Mouse (Mus musculus) cerebellum, adult 2 months (tissue): ENCODE measurements around the gene Pnlip. TPM values are rescaled to one million over a fixed set of nuclear protein-coding genes. Genes with fewer than 3 reads are reported as not detected.

ENCODE experiments used
- DNase-seq, 2 experiments: peaks; one replicate each; pipeline ENCODE4 v3.0.0; 2021
- H3K27ac ChIP-seq: fragments of 200-500 bp; 2 replicates; pipeline ENCODE4 v1.5.1; 2012; ENCODE audit warnings: low read length, control low read depth, inconsistent platforms; ENCODE audit not compliant: insufficient read depth
- H3K27me3 ChIP-seq: fragments of 200-500 bp; 2 replicates; pipeline ENCODE4 v1.6.1; 2012; ENCODE audit warnings: inconsistent platforms, mild to moderate bottlenecking, low read length, moderate library complexity; ENCODE audit not compliant: control insufficient read depth, insufficient read depth
- H3K4me1 ChIP-seq: fragments of 200-500 bp; 2 replicates; pipeline ENCODE4 v1.6.1; 2011; ENCODE audit warnings: low read length; ENCODE audit not compliant: control insufficient read depth, insufficient read depth
- H3K4me3 ChIP-seq: fragments of 200-500 bp; replicated peaks from 2 replicates; pipeline ENCODE3; 2011; ENCODE audit warnings: mild to moderate bottlenecking, low read depth, low read length, control low read depth; ENCODE audit not compliant: insufficient read depth
- CTCF ChIP-seq: fragments of 200-500 bp; IDR thresholded peaks from 2 replicates; pipeline ENCODE4 v1.5.1; 2011; ENCODE audit warnings: low read depth, mild to moderate bottlenecking, control low read depth, low read length, moderate library complexity, borderline replicate concordance; ENCODE audit not compliant: insufficient read depth
- POLR2A ChIP-seq: fragments of 200-500 bp; IDR thresholded peaks from 2 replicates; pipeline ENCODE4 v1.6.1; 2011; ENCODE audit warnings: low read length, control low read depth, borderline replicate concordance; ENCODE audit not compliant: insufficient read depth
- WGBS: fragments of 180-500 bp; shearing (Covaris S2); methylation state at CpG from one replicate; pipeline ENCODE4 v1.1.7; 2018; 5-methylcytosine and 5-hydroxymethylcytosine counted together
- polyA plus RNA-seq: library from polyadenylated mRNA; depleted of rRNA; stranded (reverse); fragments of >200 nt; gene quantifications from 2 replicates; pipeline ENCODE4 v1.2.3, GENCODE M21; 2012

Pnlip gene
- polyA plus RNA-seq, 1 experiment, result not detected

DNA sequence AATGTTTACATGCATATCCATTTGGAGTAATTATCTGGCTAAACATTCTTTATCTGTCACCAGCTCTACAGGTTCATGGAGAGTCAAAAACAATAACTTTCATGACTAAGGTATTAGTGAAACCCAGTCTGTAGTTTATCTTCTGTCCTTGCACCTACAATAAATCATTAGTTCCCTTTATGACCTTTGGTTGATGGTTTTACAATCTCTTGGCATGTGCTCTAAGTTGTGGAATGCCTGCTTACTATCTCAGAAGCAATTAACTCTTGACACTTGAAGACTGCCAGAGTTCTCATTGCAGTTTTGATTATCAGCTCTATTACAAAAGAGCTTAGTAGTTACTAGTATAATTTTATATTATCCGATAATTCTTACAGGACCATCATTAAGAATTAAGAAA lies 36.6 kb downstream of the Pnlip start:
- no peaks in the 10 kb centered on the region for H3K4me1 ChIP-seq
- no peak overlapping the region for H3K27ac ChIP-seq
- DNase-seq, result no peak
- no peaks in the 10 kb centered on the region for H3K27me3 ChIP-seq
- H3K4me3 ChIP-seq, result no peak overlapping the region
- WGBS, result 93% methylated on average over 1 of the region's 1 CpGs
- TF ChIP-seq CTCF (no peak), POLR2A (no peak)

DNA sequence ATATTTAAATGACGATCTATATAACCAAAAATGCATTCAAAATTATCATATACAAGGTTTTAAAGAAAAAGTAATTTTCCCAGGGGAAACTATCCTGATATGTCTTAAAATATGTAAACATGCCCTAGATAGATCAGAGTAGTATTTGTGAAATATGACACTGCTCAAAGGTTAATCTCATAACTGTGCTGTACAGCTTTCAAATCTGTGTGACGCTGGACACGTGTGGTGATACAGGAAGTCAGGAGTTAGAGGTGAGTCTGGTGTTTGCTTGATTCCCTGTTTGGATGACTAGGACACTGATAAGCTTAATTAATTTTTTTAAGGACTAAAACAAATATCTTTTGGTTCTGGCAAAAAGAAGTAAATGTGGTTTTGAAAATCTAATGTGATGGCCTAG lies 43.0 kb downstream of the Pnlip start:
- Histone ChIP-seq H3K27ac (no peak overlapping the region), H3K4me3 (no peak overlapping the region), H3K27me3 (no peaks in the 10 kb centered on the region), H3K4me1 (no peaks in the 10 kb centered on the region)
- DNase-seq, result no peak
- 95% methylated on average over 3 of the region's 3 CpGs for WGBS
- no peak for TF ChIP-seq CTCF
- TF ChIP-seq POLR2A, result no peak

DNA sequence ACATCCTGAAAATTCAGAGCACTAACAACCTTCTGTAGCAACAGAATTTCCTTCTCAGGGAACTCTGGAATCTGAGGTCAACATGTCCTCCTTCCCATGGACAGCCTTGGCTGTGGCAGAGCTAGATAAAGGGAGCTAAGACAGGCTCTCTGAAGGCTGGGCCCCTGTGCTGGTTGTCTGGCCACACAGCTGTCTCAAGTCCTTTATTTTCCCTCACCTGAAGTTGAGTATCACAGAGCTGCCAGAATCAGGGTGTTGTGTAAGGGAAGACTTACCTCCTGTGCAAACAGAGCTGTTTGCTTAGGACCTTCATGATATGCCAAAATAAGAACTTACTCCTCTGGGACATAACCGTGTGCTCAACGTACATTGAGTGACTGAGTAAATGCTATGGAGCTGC lies 43.9 kb downstream of the Pnlip start:
- Histone ChIP-seq H3K27me3 (no peaks in the 10 kb centered on the region), H3K27ac (no peak overlapping the region), H3K4me1 (no peaks in the 10 kb centered on the region), H3K4me3 (no peak overlapping the region)
- TF ChIP-seq CTCF (no peak), POLR2A (no peak)
- no peak for DNase-seq
- 89% methylated on average over 2 of the region's 2 CpGs for WGBS

DNA sequence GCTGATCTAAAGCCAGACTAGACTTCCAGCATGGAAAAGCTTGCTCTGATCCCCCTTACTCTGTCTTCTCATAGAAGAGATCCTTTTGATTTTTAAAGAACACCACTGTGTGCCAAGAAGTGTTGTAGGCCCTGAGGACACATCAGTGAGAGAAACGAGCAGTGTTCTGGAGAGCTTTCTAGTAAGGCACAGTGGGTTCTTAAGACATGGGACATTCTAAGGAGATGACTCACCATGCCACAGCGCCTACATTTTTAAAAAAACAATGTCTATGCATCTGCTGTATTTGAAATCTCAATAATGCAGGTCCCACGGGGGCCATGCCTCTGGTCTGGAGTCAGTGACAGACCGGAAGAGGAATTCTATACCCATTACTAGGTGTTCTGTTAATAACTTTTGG lies 52.3 kb downstream of the Pnlip start:
- Histone ChIP-seq H3K27me3 (no peaks in the 10 kb centered on the region), H3K4me3 (no peak overlapping the region), H3K27ac (no peak overlapping the region), H3K4me1 (no peaks in the 10 kb centered on the region)
- no peak for DNase-seq
- TF ChIP-seq POLR2A (no peak), CTCF (no peak)
- 85% methylated on average over 4 of the region's 4 CpGs for WGBS

DNA sequence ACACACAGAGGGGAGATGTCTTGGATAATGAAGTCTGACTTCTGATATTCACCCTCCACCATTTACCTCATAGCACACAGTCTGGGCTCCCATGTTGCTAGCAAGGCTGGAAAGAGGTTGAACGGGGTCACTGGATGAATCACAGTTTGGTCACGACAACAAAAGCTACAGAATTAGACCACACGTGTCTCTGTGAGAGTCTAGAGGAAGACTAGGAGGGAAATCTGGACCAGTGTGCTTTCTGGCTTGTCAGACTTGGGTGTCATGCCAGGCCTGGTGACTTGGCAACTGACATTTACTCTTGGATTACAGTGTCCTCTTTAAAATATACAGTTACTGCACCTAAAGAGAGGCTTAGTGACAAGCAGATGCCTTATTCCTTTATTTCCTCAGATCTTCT lies 56.3 kb downstream of the Pnlip start:
- no peak for TF ChIP-seq CTCF
- no peak for TF ChIP-seq POLR2A
- DNase-seq, result no peak
- WGBS, result 25% methylated on average over 3 of the region's 3 CpGs

DNA sequence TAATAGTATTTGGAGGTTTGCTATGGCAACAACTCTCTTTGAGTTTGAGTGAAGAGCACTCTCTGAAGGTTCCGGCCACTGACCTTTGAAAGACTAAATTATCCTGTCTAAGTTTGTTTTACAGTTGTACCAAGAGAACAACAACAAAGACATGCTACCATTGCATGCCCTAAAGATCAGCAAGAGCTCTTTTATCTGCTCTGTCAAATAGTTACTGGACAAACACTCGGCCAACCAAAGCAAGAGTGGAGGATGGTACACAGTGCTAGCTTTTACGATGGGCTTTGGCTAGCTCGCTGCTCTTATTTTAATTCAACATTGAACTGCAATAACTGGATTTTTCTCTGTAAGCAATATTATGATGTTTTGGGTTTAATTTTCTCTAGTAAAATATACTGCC lies 65.6 kb downstream of the Pnlip start:
- Histone ChIP-seq H3K4me1 (no peaks in the 10 kb centered on the region), H3K4me3 (no peak overlapping the region), H3K27ac (no peak overlapping the region), H3K27me3 (no peaks in the 10 kb centered on the region)
- TF ChIP-seq POLR2A (no peak), CTCF (no peak)
- no peak for DNase-seq
- WGBS, result 93% methylated on average over 4 of the region's 4 CpGs

More for the DNA sequence above, 56.3 kb downstream of the Pnlip start:
- H3K27me3 ChIP-seq, result no peaks in the 10 kb centered on the region
- no peaks in the 10 kb centered on the region for H3K4me1 ChIP-seq
- no peak overlapping the region for H3K27ac ChIP-seq
- no peak overlapping the region for H3K4me3 ChIP-seq

DNA sequence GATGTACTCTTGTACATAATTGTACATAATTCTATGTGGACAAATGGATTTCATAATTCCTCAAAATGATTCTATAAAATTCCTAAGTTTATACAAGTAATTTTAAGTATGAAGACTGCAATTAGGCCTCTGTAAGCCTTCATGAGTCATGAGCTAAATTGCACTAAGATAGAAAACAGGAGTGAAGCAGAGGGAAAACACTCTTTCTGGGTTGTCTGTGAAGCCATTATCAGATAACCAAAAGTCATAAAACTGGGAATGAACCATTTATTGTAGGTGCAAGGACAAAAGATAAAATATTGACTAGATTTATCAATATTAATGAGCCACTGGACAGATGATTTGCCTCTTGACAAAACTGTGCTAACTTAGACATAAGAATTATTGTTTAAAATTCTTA lies 68.1 kb downstream of the Pnlip start:
- Histone ChIP-seq H3K4me1 (no peaks in the 10 kb centered on the region), H3K27me3 (no peaks in the 10 kb centered on the region), H3K27ac (no peak overlapping the region), H3K4me3 (no peak overlapping the region)
- no peak for TF ChIP-seq CTCF
- no peak for TF ChIP-seq POLR2A
- no peak for DNase-seq

DNA sequence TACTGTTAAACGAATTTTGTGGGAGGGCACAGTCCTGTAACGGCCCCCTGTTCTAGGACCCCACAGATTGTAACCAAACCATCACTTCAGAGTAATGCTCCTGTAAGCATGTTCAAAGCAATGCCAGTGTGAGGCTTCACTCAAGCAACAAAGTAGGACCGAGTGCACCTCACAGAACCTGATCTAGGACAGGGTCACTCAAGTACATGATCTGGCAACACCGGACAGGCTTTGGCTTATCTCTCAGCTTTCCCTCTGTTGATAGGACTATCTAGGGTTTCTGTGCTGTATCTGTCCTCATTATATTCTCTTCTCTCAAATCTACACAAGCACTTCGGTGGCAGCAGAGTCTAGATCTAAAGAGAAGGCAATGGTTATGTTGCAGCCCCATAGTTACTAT lies 74.3 kb downstream of the Pnlip start:
- no peak overlapping the region for H3K27ac ChIP-seq
- 89% methylated on average over 5 of the region's 5 CpGs for WGBS

More for the DNA sequence above, 74.3 kb downstream of the Pnlip start:
- H3K4me1 ChIP-seq, result no peaks in the 10 kb centered on the region
- no peaks in the 10 kb centered on the region for H3K27me3 ChIP-seq
- no peak overlapping the region for H3K4me3 ChIP-seq
- TF ChIP-seq POLR2A, result no peak
- TF ChIP-seq CTCF, result no peak
- no peak for DNase-seq
